Mouse (Mus musculus) cerebellum, postnatal 10 days (tissue): Measurements from ENCODE around the gene Otud4.
"Not testable (repeated sequence)": the region's sequence is repeated elsewhere in the genome, so short reads cannot be mapped to it uniquely, and the experiment has no call there.

Experiments
- DNase-seq, 2 experiments: peaks; one replicate each; pipeline ENCODE4 v3.0.0; 2021; ENCODE audit warnings: mixed read lengths in 2 of 2

Otud4 gene

GRCm38 (mm10) chr8:79638707-79639549 lies 490 bp upstream of the Otud4 start:
- DNase-seq: peak; percentile 97 to 98

DNA sequence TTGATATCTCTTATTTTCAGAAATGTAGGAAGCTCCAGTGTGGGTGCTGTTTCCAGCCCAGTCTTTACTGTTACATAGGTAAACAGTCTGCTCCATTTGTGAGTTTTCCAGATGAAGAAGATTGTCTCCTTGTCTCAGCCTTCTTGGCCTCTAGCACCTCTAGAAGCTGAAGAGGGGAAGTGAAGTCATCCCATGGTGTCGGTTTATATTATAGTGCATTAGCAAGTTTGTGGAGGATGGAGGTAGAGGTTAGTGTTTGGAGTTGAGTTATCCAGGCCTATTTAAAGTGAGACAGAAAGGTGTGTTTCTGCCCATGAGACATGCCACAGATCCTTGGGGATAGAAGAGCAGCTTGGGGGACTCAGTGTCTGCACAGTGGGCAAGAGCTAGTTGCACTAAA lies 1.7 kb downstream of the Otud4 start:
- DNase-seq: no peak

GRCm38 (mm10) chr8:79649569-79649968 lies 10.2 kb downstream of the Otud4 start:
- DNase-seq: no peak

DNA sequence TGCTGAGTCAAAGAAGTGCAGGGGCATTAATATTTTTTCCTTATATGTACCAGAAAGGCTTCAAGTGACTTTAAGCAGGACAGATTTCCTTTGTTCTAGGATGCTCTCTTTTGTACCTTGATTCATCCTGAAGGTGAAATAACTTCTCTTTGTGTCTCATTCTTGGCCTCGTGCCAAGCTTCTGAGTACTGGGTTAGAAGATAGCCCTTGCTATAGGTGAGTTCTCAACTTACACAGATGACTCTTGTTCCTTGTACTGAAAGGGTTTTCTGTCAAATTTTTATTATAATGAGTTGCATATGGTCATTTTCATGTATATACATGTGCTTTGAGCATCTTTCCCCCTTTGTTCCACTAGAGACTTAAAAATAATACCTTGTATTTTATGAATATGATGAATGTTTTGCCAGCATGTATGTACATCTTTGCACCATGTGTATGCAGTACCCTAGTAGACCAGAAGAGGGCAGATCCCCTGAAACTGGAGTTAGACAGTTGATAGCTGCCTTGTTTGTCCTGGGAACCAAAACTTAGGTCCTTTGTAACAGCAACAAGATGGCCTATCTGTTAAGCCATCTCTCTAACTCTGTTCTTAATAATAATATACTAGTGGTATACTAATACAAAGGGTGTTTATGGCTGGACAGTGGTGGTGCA lies 10.9 kb downstream of the Otud4 start:
- DNase-seq: peak; percentile 31 to 64

DNA sequence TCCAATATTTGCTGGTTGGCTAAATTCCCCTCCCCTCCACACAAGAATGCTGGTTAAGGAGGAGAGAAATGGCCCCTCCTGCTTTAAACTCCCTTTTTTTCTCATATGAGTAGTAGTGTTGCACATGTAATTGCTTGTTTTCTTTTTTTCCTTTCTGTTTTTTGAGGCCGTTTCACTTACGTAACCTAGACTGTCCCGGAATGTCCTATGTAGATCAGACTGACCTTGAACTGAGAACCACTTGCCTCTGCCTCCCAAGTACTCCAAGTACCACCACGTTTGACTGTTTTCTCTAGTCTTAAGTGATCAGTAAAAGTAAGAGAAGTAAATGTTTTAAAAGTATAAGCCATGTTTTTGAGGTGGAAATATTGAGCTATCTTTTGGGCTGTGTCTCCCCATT lies 14.3 kb downstream of the Otud4 start:
- DNase-seq: no peak

GRCm38 (mm10) chr8:79658715-79659114 lies 19.3 kb downstream of the Otud4 start:
- DNase-seq: not testable (repeated sequence)

DNA sequence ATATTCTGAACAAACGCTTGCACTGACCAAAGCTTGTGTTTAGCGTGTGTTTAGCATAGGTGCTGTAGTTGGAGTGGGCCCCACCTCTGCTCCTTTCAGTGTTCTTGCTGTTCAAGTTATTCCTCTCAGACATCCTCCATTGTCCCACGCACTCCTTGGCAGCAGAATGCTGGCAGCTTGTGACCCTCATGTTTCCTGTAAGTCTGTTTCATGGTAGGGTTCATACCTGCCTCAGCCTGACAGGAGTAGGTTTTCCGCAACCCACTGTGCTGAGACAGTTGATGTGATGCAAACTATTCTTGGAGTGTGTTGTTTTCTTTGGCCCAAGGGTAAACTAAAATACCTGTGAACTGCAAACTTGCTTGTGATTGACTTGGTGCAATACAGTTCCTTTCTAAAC lies 37.0 kb downstream of the Otud4 start:
- peak; percentile 8 to 16 for DNase-seq

DNA sequence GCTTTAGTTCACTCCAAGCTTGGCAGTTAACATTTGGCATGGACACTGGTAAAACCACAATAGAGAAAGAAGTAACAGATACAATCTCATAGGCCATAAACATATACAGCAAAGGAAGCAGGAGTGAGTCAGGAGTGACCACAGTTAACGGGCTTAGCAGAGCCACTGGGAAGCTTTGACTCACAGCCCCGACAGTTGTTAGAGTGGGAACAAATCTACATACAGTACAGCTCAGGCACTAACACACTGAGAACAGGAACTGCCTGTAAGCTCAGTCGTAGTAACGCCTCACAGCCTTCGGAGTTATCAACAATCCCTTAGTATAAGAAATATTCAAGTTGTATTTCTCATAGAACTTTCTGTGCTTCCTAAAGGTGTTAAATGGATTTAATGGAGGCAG lies 39.6 kb downstream of the Otud4 start:
- DNase-seq: no peak

DNA sequence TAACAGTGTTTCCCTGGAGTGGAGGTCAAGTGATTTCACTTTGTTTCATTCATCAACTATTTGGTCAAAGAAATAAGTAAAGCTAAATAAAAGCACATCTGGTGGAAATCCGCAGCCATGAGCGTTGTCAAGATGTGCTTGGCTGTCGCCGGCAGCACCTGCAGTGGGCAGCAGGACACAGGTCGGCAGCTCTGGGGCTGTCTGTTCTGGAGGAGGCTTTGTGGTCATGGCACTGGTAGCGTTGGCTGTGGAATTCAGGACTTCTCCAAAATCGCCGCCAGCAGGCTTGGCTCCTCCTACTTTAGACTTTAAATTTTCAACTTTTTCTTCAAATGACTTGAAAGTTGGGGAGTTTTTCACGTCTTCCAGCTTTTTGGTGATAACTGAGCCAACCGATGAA lies 40.7 kb downstream of the Otud4 start:
- peak; percentile 5 to 10 for DNase-seq

GRCm38 (mm10) chr8:79680555-79680954 lies 41.1 kb downstream of the Otud4 start:
- peak; percentile 39 to 40 for DNase-seq

DNA sequence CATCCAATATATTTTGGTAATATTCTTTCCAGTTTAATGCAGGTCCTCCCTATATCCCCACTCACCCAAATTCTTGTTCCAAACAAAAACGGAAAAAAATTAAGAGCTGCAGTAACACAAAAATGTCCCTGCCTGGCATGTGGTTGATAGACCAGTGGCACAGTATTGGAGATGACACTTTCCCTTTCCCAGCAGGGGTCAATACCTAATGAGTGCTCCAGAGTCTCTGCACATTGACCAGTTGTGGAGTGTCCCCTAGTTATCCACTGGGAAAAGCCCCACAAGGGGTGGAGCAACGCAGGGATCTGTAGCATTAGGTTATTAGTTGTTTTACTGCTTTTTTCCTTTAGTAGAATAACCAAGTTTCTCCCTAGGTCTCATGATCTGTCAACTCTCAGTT lies 41.5 kb downstream of the Otud4 start:
- DNase-seq: peak; percentile 5 to 9

GRCm38 (mm10) chr8:79685927-79686326 lies 46.5 kb downstream of the Otud4 start:
- not testable (repeated sequence) for DNase-seq

- DNase-seq: no peak
Measured at GRCm38 (mm10) chr8:79692531-79692930, 53.1 kb downstream of the Otud4 start.

GRCm38 (mm10) chr8:79706687-79707086 lies 67.3 kb downstream of the Otud4 start:
- DNase-seq: no peak

DNA sequence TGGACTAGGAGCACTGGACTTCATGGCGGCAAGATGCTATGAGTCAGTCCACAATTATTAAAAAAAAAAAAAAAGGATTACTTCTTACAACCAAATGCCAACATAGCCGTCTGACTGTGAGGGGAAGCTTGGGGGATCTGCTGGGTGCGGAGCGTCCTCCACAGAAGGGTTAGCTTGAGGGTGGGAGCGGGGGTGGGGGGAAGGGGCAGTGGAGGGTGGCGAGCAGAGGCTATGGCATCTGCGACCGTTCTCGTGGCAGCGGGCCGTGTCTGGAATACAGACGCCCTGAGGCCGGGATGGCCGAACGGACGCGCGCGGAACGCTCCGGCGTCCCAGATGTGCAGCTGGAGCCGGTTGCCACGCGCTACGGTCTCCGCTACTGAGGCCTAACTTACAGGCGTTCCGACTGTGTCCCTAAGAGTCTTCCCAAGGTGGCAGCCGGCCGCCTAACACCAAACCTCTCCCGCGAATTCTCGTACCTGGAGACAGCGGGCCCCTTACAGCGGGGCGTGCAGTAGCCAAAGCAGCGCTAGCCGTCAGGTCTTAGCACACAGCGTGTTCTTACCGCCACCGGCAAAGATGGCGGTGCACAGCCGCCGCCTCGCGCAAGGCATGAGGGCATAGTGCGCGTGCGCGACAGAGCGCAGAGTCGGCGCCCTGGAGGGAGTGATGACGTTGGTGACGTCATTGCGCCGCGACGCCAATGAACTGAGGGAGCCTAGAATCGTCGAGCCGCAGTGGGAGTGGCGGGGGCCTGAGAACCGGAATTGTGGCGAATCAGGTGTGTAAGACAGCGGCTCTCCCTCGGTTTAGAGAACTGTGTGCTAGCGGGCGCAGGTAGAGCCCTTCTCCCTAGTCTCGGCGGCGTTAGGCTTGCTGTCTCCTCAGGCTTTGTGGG lies 71.9 kb downstream of the Otud4 start, which contains the start of the genes Abce1 and Anapc10:
Gene Abce1 (minus strand): TSS at position 677 of the 898 bp plus-strand sequence.
Gene Anapc10 (plus strand): TSS at position 757 of the 898 bp plus-strand sequence.
- peak; percentile 99 to 100 for DNase-seq

GRCm38 (mm10) chr8:79712676-79713075 lies 73.3 kb downstream of the Otud4 start:
- DNase-seq: no peak

- DNase-seq: no peak
Measured at GRCm38 (mm10) chr8:79721537-79721936, 82.1 kb downstream of the Otud4 start.

DNA sequence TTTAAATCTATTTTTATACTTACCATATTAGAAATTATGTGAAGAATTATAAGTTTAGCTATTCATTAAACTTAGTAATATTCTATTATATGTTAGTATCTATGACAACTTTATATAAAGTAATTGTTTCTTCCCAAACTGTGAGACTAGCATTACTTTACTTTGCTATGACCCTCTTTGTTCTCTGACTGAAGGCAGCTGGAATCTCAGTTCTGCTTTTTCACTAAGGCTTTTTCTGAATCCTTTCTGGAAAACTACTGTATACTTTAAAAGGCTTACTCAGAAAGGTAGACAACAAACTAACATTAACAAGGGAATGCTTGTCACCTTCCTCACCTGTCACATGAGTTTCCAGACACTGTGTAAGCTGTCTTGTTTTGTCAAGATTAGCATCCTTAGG lies 83.9 kb downstream of the Otud4 start:
- DNase-seq: no peak

GRCm38 (mm10) chr8:79724589-79724988 lies 85.2 kb downstream of the Otud4 start:
- no peak for DNase-seq
